Mouse (Mus musculus) monocyte, adult 2 months (primary cell): Measurements from ENCODE around the gene Alkbh8.
"Not testable (repeated sequence)": the region's sequence is repeated elsewhere in the genome, so short reads cannot be mapped to it uniquely, and the experiment has no call there.

Source experiments
- DNase-seq, 2 experiments: peaks; one replicate each; pipeline ENCODE4 v3.0.0; 2022; ENCODE audit warnings: low spot score in 2 of 2, low read depth in 1 of 2

Gene Alkbh8

DNA sequence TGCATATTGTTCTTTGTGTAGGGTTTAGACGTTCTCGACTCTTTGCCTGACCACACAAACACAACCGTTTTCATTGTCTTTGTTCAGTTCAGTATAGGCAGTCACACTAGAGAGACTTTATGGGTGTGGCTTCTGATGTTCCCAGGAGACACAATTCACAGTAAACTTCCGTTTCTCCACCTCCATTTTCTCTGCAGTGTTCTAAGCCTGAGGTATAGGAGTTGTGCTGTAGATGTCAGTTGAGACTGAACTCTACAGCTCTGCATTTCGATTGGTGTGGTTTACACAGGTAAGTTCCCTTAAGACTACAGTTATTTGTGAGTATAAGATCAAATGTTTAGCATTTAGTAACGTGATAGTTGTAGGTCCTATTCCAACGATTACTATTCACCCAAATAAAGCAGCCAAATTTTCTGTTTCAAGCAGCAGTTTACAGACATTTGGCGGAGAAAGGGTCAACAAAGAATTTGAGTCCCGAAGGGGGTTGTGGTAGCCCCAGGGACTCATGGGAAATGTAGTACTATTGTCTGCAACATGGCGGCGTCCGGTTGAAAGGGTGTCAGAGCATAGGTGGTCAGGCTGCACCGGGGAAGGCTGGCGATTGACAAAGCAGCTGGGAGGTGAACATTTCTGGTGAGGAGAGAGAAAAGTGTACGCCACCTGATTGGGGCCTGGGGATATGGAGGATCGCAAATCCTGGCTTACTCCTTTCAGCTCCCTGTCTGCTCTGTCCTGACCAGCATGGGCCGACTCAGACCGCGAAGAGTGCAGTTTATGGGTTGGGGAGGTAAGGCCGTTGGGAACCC lies at the start of gene Alkbh8:
Alkbh8 (plus strand) TSS at position 179 of the 806 bp plus-strand sequence.
- DNase-seq = peak; percentile 13 to 27

DNA sequence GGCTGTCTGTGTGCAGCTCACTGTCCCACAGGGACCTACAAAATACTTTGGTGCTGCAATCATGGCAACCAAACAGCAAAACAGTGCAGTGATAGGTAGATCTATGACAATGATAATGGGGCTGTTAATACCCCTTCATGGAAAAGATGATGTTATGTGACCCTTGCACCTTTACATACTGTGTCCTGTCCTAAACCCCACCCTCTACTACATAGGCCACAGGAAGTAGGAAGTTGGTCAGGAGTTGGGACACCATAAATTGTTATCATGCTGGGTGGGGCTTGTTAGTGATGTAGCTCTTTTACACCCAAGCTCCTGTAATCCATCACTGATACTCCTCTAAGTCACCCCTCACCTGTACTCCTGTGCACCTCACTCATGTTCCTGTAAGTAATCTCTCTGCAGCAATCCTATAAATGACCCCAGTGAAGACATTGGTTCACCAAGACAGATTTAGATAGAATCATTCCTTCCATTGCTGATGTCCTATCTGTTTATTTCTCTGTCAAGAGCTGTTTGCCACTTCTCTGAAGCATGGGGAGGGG lies 25.6 kb upstream of the Alkbh8 start:
- DNase-seq = no peak

GRCm38 (mm10) chr9:3310016-3310415 lies 24.9 kb upstream of the Alkbh8 start:
- no peak for DNase-seq

DNA sequence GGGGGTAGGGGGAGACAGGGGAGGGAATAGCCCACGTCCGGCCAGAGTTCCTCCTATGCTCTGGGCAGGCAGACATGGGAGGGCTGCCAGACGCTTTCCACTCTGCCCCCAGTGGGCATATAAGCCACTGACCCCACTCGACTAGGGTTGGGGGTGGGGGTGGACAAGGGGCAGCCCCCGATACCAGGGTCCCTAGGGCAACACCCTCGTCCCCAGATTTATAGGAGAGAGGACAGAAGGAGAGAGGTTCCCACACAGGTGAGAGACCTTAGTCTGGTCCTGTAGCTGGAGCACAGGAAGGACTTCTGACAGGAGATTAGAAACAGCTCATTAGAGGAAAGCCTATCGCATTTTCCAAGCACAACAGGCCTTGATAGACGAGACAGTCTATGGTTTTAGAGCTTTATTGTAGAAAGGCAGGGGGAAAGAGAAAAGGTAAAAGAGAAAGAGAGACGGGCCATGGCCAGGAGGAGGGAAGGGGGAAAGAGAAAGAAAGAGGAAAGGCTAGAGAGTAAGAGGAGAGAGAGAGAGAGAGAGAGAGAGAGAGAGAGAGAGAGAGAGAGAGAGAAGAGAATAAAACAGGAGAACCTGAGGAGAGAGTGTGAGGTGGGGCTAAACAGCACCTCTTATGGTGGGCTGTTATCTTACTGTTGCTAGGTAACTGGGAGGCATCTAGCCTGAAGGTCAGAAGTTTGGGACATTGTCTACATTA lies 7.4 kb upstream of the Alkbh8 start:
- not testable (repeated sequence) for DNase-seq

GRCm38 (mm10) chr9:3328054-3328595 lies 6.8 kb upstream of the Alkbh8 start:
- no peak for DNase-seq

GRCm38 (mm10) chr9:3330319-3330718 lies 4.6 kb upstream of the Alkbh8 start:
- DNase-seq = no peak

- DNase-seq = no peak
Measured at GRCm38 (mm10) chr9:3330737-3331384, 4.1 kb upstream of the Alkbh8 start.

- no peak for DNase-seq
Measured at GRCm38 (mm10) chr9:3336661-3337060, 1.7 kb downstream of the Alkbh8 start.

- no peak for DNase-seq
Measured at GRCm38 (mm10) chr9:3345136-3345535, 10.2 kb downstream of the Alkbh8 start.

GRCm38 (mm10) chr9:3345967-3346366 lies 11.0 kb downstream of the Alkbh8 start:
- no peak for DNase-seq

DNA sequence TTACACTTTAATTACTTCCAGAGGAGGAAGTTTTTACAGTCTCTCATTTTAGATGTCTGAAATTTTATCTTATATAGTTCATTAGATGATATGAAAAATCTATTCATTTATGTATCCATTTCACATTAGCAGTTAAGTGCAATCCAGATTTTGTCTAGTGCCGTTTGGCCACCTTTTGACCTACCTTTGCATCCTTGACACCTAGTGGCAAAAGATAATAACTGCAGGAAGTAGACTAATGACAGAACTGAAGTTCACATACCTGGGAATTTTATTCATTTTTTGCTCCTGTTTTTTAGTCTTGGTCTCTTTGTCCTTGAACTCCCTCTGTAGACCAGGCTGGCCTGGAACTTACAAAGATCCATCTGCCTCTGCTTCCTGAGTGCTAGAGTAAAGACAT lies 15.1 kb downstream of the Alkbh8 start:
- no peak for DNase-seq

DNA sequence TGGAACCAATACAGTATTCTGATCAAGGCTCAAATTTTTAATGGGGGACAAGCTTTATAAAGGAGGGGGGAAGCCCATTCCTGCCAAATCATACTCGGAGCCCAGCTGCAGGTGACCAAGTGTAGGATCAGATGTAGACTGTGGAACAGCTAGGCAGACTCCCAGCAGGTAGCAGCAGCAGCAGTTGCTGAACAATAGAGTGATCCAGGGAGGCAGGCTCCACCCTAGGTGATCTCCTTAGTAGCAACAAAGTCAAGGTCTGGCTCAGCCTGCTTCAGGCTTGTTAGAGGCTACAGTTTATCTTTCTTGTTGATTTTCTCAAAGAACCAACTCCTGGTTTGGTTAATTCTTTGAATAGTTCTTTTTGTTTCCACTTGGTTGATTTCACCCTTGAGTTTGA lies 41.4 kb downstream of the Alkbh8 start:
- DNase-seq = not testable (repeated sequence)

DNA sequence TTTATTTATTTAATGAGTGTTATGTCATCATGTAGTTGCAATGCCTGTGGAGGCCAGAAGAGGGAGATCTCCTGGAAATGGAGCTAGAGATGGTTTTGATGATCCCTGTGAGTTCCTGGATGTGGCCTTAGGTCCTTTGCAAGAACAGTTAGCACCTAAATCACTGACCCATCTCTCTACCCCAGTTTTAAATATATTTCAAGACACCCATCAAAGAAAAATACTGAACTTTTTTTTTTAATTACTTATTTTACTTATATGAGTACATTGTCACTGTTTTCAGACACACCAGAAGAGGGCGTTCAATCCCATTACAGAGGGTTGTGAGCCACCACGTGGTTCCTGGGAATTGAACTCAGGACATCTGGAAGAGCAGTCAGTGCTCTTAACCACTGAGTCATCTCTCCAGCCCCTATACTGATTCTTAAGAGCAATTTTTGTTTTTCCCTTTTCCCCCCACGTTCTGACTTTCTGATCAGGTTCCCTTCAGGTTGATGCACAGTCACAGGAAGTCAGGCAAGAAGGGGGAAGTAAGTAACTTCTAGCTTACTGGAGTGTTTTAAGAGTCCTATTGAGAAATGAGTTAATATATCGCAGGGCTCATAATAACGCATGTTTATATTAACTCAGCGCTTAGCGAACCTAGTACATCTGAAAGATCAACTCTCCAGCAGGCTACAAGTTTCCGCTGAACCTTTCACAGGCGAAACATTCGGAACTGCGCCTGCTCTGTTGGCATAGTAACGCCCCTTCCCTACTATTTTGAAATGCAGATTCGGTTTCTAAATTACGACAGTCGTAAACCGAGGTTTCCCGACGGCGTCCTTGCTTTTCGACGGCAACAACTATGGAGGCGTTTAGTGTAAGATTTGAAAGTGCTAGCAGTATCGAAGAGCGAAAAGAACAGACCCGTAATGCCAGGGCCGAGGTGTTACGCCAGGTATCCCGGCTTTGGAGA lies 68.6 kb downstream of the Alkbh8 start, which contains the start of gene Cwf19l2:
Cwf19l2 (plus strand) TSS at position 342 of the 958 bp plus-strand sequence.
- DNase-seq = peak; percentile 61 to 71

DNA sequence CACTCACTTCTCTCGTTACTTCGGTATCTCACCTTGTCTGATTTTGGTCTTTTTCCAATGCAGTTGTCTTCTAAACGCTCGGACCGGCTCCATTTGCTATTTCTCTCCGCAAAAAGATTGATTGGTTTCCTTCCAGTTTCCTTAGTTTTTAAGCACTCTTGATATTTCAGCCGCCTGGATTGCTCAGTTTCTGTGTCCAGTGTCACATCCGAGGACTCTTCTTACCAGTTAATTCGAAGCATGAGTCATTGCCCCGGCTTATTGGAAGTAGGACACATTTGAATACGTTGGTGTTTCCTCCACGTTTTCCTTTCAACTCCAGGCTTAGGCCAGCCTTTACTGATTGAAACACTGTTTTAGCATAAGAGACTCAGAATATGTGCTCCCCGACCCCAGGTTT lies 69.4 kb downstream of the Alkbh8 start:
- DNase-seq = peak in 1 of 2 experiments; percentile 4

- not testable (repeated sequence) for DNase-seq
Measured at GRCm38 (mm10) chr9:3439555-3440300, 104.8 kb downstream of the Alkbh8 start.
